Mouse (Mus musculus) gastrocnemius, postnatal 10 days (tissue): ENCODE data around the gene Tanc2. TPM values are rescaled to one million over a fixed set of nuclear protein-coding genes. Genes with fewer than 3 reads are reported as not detected.

Source experiments
- DNase-seq: peaks from one replicate; pipeline ENCODE4 v3.0.0; 2021; ENCODE audit warnings: mixed read lengths
- microRNA-seq, 2 experiments: library from miRNA; unstranded; fragments of <30 nt; microRNA quantifications; one replicate each; pipeline ENCODE4 v1.2.0; 2021
- total RNA-seq, 2 experiments: library from RNA; stranded (reverse); gene quantifications; 2 replicates each; pipeline ENCODE4 v1.2.3; 2021

The Tanc2 gene
- total RNA-seq, 2 experiments from 2014 or later: 31.7 to 38.8 TPM

DNA sequence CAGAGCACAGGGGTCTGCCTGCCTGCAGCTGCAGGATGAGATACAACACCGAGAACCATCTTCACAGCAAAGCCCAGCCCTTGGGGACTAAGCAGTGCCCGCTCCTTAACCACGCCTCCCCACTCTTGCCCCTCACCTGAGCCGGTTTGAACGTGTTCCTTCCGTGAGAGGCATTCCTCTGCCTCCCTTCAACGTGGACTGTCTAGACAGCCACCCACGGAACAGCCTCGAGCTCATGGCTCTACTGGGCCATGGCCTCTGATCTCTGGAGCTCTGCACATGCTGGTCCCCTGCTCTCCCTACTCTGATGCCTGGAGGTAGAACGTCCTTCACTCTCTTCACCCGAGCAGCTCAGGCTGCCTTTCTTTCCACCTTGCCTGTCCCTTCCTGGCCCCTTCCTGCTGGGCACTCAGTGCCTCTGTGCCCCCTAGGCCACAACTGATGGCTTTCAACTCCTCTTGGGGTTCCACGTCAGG lies 363.2 kb downstream of the Tanc2 start, which contains the start of gene Cyb561:
Cyb561 (minus strand) TSS at position 426 of the 476 bp plus-strand sequence.
- DNase-seq: no peak

DNA sequence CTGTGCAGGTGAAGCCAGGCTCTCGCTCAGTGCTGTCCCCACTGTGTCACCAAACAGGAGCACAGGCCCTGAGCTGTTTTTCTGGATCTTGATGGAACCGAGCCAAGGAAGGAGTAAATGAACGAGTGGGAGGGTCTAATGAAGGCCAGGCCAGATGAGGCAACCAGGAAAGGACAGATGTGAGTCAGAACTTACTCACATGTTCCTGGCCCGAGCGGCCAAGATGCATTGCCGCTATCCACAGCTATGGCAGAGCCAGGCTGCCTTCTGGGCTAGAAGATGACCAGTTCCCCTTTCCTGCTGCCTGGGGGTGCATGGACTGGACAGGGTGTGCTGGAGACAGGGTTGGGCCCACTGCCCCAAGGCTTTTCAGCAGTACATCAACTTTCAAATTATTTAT lies 363.6 kb downstream of the Tanc2 start:
- DNase-seq: no peak

DNA sequence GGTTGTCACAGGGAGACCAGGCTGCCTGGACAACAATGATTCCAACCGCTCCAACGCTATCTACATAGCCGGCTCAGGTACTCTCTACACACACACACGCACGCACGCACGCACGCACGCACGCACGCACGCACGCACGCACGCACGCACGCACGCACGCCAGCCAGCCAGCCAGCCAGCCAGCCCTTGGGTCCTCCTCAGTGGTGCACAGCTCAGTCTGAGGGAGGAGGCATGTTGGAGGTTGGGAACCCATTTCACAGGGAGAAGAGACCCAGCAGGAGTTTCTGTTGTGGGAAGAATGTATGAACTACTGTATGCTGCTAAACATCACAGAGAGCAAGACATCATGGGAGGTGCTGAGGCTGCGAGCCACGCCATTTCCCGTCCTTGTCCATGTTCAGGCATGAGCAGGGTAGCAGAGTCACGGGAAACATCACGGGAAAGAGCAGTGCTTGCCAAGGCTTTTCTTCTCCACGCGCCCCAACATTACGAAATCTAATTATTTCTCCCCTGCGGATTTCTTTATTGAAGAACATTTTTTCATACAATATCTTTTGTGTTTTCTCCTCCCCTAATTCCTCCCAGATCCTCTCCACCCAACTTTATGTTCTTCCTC lies 366.1 kb downstream of the Tanc2 start:
- DNase-seq: no peak

DNA sequence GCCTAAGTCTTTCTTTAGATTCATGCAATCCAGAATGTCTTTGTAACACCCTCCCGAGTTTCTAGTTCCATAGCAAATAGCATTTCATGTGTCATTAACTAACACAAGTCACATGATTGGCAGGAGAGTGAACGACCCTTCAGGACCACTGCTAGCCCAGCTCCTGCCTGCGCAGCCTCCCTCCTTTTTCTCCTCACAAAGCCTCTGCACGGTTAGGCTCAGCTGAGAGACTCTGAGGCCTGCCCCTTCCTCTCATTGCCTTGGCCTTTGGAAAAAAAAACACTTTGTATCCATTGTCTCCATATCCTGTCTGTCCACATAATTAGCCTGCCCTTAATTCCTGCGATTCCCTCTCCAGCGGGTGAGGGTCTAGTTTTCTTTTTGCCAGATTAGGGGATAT lies 367.7 kb downstream of the Tanc2 start:
- no peak for DNase-seq

DNA sequence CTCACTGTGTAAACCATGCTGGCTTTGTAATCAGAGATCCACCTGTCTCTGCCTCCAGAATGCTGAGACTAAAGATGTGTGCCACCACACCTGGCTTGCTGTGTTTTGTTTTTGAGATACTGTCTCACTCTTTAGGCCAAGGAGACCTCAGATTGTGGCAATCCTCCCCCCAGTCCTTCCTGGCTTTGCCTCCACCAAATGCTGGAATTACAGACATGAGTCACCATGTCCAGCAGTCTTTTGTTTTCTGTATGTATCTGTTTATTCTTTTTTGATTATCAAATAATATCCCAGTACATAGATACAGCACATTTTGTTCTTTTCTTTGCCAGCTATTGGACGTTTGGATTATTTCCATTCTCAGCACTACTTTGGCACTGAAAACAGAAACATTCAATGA lies 368.8 kb downstream of the Tanc2 start:
- DNase-seq: no peak

DNA sequence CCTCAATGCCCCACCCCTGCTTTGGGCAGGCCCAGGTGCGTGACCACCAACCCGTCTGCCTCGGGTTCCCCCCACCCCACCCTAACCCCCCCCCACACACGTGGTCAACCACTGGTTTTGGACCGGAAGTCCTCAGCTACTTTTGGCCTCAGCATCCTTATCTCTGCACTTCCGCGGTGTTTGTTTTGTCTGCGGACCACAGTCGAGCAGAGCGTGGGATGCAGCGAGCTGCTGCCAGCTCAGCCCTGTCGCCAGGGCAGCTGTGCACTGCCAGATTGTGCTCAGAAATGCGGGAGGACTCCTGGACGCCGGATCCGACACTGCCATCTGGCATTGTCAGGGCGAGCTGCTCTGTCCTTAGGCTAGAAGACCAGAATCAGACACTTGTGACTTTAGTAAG lies 369.6 kb downstream of the Tanc2 start:
- DNase-seq: no peak

DNA sequence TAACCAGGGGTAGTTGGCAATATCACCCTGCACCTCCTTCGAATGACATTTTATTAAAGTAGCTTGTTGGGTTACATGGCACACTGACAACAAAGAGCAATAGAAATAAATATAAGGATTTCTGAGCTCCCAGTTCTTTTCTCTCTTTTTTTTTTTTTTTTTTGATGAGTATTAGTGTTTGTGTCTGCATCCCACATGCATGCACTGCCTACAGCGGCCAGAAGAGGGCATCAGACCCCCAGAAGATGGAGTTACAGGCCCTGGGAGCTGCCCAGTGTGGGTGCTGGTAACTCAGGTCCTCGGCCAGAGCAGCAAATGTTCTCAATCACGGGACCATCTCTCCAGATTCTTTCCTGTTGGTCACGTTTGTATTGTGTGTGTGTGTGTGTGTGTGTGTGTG lies 374.9 kb downstream of the Tanc2 start:
- DNase-seq: no peak

DNA sequence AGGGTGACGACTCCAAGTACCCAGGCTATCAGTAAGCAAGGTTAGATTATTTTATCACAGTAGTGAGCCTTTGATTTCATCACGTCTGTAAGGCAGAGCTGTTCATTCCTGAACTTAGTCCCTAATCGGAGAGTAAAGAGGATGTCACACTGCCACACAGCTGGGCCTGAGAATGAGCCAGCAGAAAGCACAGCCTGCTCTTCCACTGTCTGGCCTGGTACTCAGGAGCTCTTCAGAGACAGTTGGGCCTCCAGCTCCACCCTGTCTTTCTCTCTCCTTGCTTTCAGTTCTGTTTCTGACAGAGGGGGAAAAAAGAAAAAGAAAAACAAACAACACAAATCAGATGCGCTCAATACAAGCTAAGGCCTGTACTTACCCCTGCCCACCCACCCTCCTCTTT lies 376.5 kb downstream of the Tanc2 start:
- no peak for DNase-seq

- peak; percentile 48 for DNase-seq
Observed at GRCm38 (mm10) chr11:105967741-105968574, 378.2 kb downstream of the Tanc2 start, which contains the start of gene Ace. Gene Ace (plus strand): TSS chr11:105967945.

- DNase-seq: no peak
Observed at GRCm38 (mm10) chr11:105968948-105969347, 379.2 kb downstream of the Tanc2 start.

DNA sequence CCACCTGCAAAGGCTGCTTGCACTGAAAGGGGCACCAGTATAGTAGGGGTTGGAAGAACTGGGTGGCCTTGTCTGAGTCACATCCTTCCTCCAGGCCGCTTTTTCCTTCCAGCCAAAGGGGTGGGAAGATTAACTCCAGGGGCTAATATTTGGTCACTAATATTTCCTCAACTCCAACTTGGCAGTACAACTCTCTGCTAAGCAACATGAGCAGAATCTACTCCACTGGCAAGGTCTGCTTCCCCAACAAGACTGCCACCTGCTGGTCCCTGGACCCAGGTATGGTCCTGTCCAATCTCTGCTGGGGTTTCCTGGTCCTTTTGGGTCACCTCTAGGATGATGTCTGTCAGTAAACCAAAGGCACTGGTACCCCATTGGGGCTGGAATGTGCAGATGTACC lies 379.7 kb downstream of the Tanc2 start:
- DNase-seq: peak; percentile 62

GRCm38 (mm10) chr11:105974593-105974992 lies 384.8 kb downstream of the Tanc2 start:
- DNase-seq: peak; percentile 59

- DNase-seq: no peak
Observed at GRCm38 (mm10) chr11:105975050-105975449, 385.3 kb downstream of the Tanc2 start.

DNA sequence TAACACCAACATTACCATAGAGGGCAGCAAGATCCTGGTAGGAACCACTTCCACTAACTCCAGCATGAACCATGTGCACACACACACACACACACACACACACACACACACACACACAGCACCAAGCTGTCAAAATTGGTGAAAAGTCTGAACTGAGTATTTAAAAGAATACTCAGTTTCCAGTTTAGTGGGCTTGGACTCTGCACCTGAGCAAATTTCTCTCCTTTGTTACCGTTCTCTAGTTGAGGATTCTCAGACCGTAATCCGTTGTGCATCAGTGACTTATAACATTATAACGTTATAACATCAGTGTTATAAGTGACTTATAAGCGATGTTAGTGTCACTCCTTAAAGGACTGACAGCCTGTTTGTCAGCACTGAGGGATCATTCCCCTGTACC lies 385.9 kb downstream of the Tanc2 start:
- no peak for DNase-seq

DNA sequence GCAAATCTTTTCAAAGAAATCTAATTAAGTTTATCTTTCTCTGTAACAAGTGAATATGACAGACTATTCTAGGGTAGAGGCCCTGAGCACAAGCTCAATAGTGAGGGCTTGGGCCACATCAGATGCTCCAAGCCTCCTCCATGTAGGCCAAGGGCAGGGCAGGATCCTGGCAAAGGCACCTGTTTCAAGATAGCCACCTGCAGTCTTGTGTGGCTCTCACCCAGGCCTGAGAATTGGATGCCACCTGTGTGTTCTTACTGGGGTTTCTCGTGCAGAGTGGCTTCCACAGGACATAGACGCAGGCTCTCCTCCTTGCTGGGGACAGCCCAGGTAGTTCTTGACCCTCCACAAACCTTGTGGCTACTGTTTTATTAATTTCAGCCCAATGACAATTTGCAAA lies 388.4 kb downstream of the Tanc2 start:
- no peak for DNase-seq

DNA sequence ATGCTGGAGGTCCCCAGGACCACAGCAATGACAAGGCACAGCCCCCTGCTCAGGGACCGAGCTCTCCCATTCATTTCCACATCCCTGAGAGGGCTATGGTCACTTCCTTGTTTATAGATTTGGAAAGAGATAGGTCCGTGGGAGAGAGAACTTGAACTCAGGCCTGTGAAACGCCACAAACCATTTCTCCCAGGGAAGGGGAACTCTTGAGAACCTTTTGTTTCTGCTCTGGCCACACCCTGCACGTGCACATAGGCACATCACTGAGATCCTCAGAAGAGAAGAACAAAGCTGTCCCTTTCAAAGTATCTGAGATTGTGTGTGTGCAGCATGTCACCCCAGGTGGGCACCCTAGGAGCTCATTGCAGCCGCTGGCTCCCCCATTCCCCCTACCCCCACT lies 388.8 kb downstream of the Tanc2 start:
- DNase-seq: no peak

Small RNA genes within 50 kb of the gene (microRNA-seq; reads per million reads assigned to microRNA genes)
- 0 reads per million in 2 experiments for gene Gm23990

Other genes with a start within 250 kb of the Tanc2 start
- gene March10, start 133.3 kb upstream of the Tanc2 start, total RNA-seq: not detected